8 mouse cellular contexts compared by ENCODE assay signal in genomic region chr10:22010088-22010818, GRCm38 (mm10). TPM values are rescaled to one million over a fixed set of nuclear protein-coding genes. Genes with fewer than 3 reads are reported as not detected.
DNase-seq lines count a peak whose midpoint lies in the region; ATAC-seq and TF ChIP-seq lines count a peak whose summit lies in the region.

No protein-coding gene starts in this region.

- ATAC-seq in liver, embryonic 14.5 days (ENCODE audit: insufficient read depth), result no peak
- ATAC-seq in neural tube, embryonic 12.5 days (ENCODE audit: low FRiP score, low read depth), result peak; percentile 52; the same call in 1 of the 2 replicates

- TF ChIP-seq CTCF in heart, adult 2 months (IDR thresholded peaks at IDR 0.05), result peak; percentile 76
- TF ChIP-seq CTCF in liver, embryonic 14.5 days (IDR thresholded peaks at IDR 0.05; ENCODE audit: low read depth), result peak; percentile 85

- intact Hi-C loops in heart, adult 2 months (cut with DNase I), result loop anchor here (1.0 kb wide), 3 partner anchors 545 to 627 kb away; no protein-coding TSS in a partner anchor

- H3K4me1 ChIP-seq in heart, adult 2 months (ENCODE audit: control insufficient read depth, insufficient read depth, low read length), result no peaks in the 10 kb centered on the region
- H3K4me1 ChIP-seq in liver, embryonic 14.5 days (replicated peaks; ENCODE audit: control insufficient read depth in 2 of 2, insufficient read depth in 2 of 2, low read length in 1 of 2), result no peaks in the 10 kb centered on the region
- H3K4me1 ChIP-seq in neural tube, embryonic 12.5 days, result no peaks in the 10 kb centered on the region

- peak; percentile 75 for DNase-seq in CD4-positive helper T cell, adult 2 months (ENCODE audit: low read depth, low spot score)
- peak; percentile 77 for DNase-seq in adrenal gland, adult 2 months
- peak; percentile 89 for DNase-seq in embryo, embryonic 10.5 days (ENCODE audit: low spot score)
- peak; percentile 64 to 83 for DNase-seq in heart, adult 2 months
- DNase-seq in kidney, postnatal 10 days, result peak; percentile 89
- DNase-seq in liver, embryonic 14.5 days (ENCODE audit: low read depth in 3 of 3, low spot score in 3 of 3), result peak in 2 of 3 experiments; percentile 37 to 47
- peak; percentile 88 for DNase-seq in testis, postnatal 10 days (ENCODE audit: low spot score)

- H3K36me3 ChIP-seq in heart, adult 2 months (ENCODE audit: control insufficient read depth, insufficient read depth, low read length), result no peaks in the 10 kb centered on the region
- no peaks in the 10 kb centered on the region for H3K36me3 ChIP-seq in liver, embryonic 14.5 days (replicated peaks; ENCODE audit: control insufficient read depth, insufficient read depth, low read depth)
- no peaks in the 10 kb centered on the region for H3K36me3 ChIP-seq in neural tube, embryonic 12.5 days

- TF ChIP-seq POLR2A in heart, adult 2 months (IDR thresholded peaks at IDR 0.05; ENCODE audit: insufficient read depth, low read depth, low read length), result no peak

- H3K9ac ChIP-seq in heart, adult 2 months (ENCODE audit: low read depth, low read length), result no peak overlapping the region
- H3K9ac ChIP-seq in liver, embryonic 14.5 days (replicated peaks), result no peak overlapping the region
- no peak overlapping the region for H3K9ac ChIP-seq in neural tube, embryonic 12.5 days

- H3K4me3 ChIP-seq in heart, adult 2 months, result no peak overlapping the region
- H3K4me3 ChIP-seq in liver, embryonic 14.5 days (ENCODE audit: insufficient read depth in 1 of 2, low read depth in 2 of 2, low read length in 2 of 2), result no peak overlapping the region
- H3K4me3 ChIP-seq in neural tube, embryonic 12.5 days, result no peak overlapping the region

- WGBS in heart, adult 2 months, result 35% methylated on average over 19 of the region's 19 CpGs
- 27% methylated on average over 19 of the region's 19 CpGs for WGBS in liver, embryonic 14.5 days (ENCODE audit: insufficient replicate concordance)
- 40% methylated on average over 19 of the region's 19 CpGs for WGBS in neural tube, embryonic 12.5 days

- H3K79me2 ChIP-seq in heart, adult 2 months (replicated peaks; ENCODE audit: control insufficient read depth, insufficient read depth, low read length), result no peaks in the 10 kb centered on the region

- H3K4me2 ChIP-seq in liver, embryonic 14.5 days (ENCODE audit: low read depth), result no peak overlapping the region
- no peak overlapping the region; the same call in 1 of the 2 replicates for H3K4me2 ChIP-seq in neural tube, embryonic 12.5 days (replicated peaks)

- no peak overlapping the region for H3K27ac ChIP-seq in heart, adult 2 months
- H3K27ac ChIP-seq in liver, embryonic 14.5 days, result no peak overlapping the region
- no peak overlapping the region for H3K27ac ChIP-seq in neural tube, embryonic 12.5 days

- no peaks in the 10 kb centered on the region for H3K27me3 ChIP-seq in heart, adult 2 months (ENCODE audit: control insufficient read depth, insufficient read depth, low read length)
- no peaks in the 10 kb centered on the region for H3K27me3 ChIP-seq in liver, embryonic 14.5 days (ENCODE audit: control insufficient read depth, insufficient read depth, low read length)
- H3K27me3 ChIP-seq in neural tube, embryonic 12.5 days (replicated peaks), result no peaks in the 10 kb centered on the region

- no peaks in the 10 kb centered on the region for H3K9me3 ChIP-seq in liver, embryonic 14.5 days (ENCODE audit: control insufficient read depth, low read length)
- H3K9me3 ChIP-seq in neural tube, embryonic 12.5 days, result no peaks in the 10 kb centered on the region

- peak; percentile 71; the same call in 1 of the 2 replicates for TF ChIP-seq EP300 in heart, adult 2 months (IDR thresholded peaks at IDR 0.05; ENCODE audit: insufficient read depth, low read depth, low read length)
- no peak for TF ChIP-seq EP300 in liver, embryonic 14.5 days (IDR thresholded peaks at IDR 0.05; ENCODE audit: low read depth)

RNA-seq across cellular contexts. Expression of gene 4930444G20Rik, which starts 57.6 kb away (rescaled TPM):
- not detected for total RNA-seq in adrenal gland, adult 2 months (2021)
- polyA plus RNA-seq in adrenal gland, adult 2 months (2012; rRNA removed), result not detected in 2 replicates
- not detected for total RNA-seq in heart, adult 2 months (2021)
- not detected in 2 replicates for polyA plus RNA-seq in heart, adult 2 months (2012; rRNA removed)
- polyA plus RNA-seq in liver, embryonic 14.5 days (2012; rRNA removed), result not detected in 2 replicates
- not detected in 2 replicates for polyA plus RNA-seq in liver, embryonic 14.5 days (2014; fragmentation: Nextera tagmentation; extraction: Ambion mirVana)
- polyA plus RNA-seq in neural tube, embryonic 12.5 days (2016; fragmentation: Nextera tagmentation; extraction: Ambion mirVana), result not detected in 2 replicates
